Mouse (Mus musculus) forebrain, embryonic 12.5 days (tissue): Measurements from ENCODE around the gene Ssxb8. TPM values are rescaled to one million over a fixed set of nuclear protein-coding genes. Genes with fewer than 3 reads are reported as not detected.
"Not testable (repeated sequence)": the region's sequence is repeated elsewhere in the genome, so short reads cannot be mapped to it uniquely, and the experiment has no call there.

Experiments
- ATAC-seq: fragments of 200-750 bp; cut with Nextera tagmentation; 2 replicates; pipeline ENCODE4 v1.8.0; 2017; ENCODE audit warnings: moderate TSS enrichment; ENCODE audit not compliant: low FRiP score
- H3K27ac ChIP-seq: fragments of 300-500 bp; sonication (generic); 2 replicates; pipeline ENCODE4 v1.5.1; 2016; ENCODE audit warnings: mild to moderate bottlenecking
- H3K27me3 ChIP-seq: fragments of 300-500 bp; sonication (generic); 2 replicates; pipeline ENCODE4 v1.6.1; 2016; ENCODE audit warnings: mild to moderate bottlenecking
- H3K36me3 ChIP-seq: fragments of 300-500 bp; sonication (generic); replicated peaks from 2 replicates; pipeline ENCODE4 v1.6.1; 2016; ENCODE audit warnings: mild to moderate bottlenecking
- H3K4me1 ChIP-seq: fragments of 300-500 bp; sonication (generic); 2 replicates; pipeline ENCODE4 v1.6.1; 2016
- H3K4me2 ChIP-seq: fragments of 300-500 bp; sonication (generic); 2 replicates; pipeline ENCODE4 v1.6.1; 2016; ENCODE audit warnings: mild to moderate bottlenecking, moderate library complexity
- H3K4me3 ChIP-seq: fragments of 300-500 bp; sonication (generic); replicated peaks from 2 replicates; pipeline ENCODE4 v1.5.1; 2016; ENCODE audit warnings: mild to moderate bottlenecking
- H3K9ac ChIP-seq: fragments of 300-500 bp; sonication (generic); 2 replicates; pipeline ENCODE4 v1.6.1; 2016; ENCODE audit warnings: mild to moderate bottlenecking
- H3K9me3 ChIP-seq: fragments of 300-500 bp; sonication (generic); 2 replicates; pipeline ENCODE4 v1.6.1; 2016
- WGBS: fragments of 180-500 bp; shearing (Covaris S2); methylation state at CpG from one replicate; pipeline ENCODE4 v1.1.7; 2016; 5-methylcytosine and 5-hydroxymethylcytosine counted together
- polyA plus RNA-seq: library from polyadenylated mRNA; unstranded; fragments of >200 nt; fragmentation: Nextera tagmentation; extraction: Ambion mirVana; gene quantifications from 2 replicates; pipeline ENCODE4 v1.2.1, GENCODE M21; 2016

The Ssxb8 gene
- polyA plus RNA-seq, result not detected in 2 replicates

DNA sequence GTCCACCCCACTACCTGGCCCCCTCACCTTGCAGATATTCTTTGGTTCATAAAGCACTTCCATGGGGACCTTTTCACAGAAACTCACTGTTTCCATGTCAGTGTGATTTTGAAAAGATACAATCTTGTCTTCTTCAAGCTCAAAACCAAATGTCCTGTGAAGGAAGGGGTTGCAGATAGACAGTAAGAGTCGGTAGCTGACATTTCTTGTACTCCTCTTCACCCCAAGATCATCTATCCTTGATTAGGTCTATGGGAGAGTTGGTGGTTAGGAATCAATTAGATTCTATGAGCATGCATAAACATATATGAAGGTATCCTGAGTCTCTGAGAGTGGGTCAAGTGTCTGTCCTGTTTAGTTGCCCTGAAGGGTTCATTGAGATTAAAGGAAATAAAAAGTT lies at the start of gene Ssxb8:
Ssxb8 (minus strand) TSS at position 101 of the 400 bp plus-strand sequence.
- WGBS, result 76% methylated on average over 1 of the region's 1 CpGs
- not testable (repeated sequence) for H3K9me3 ChIP-seq, ATAC-seq, H3K27ac ChIP-seq, H3K4me1 ChIP-seq, H3K27me3 ChIP-seq, H3K36me3 ChIP-seq, H3K9ac ChIP-seq, H3K4me3 ChIP-seq, H3K4me2 ChIP-seq

DNA sequence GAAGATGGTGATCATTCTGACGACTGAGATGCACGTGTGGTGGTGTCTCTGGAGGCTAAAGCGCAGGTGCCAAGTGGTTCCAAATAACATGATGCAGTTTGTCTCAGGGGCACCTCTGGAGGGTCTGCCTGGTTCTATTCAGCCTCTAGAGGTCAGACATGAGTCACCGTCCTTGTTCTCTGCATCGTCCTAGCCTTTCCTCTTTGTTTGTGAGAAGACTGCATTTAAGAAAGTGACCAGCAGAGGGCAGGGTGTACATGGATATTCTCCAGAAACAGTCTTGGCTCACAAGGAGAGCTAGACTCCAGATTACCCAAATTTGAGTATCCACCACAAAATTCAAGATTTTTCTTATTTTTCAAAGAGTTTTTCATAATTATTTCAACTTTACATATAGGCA lies 42.3 kb upstream of the Ssxb8 start:
- H3K9ac ChIP-seq, result no peak overlapping the region
- H3K9me3 ChIP-seq, result 0 out of 2 replicates have a peak, but pooled peaks cover 4% of the 10 kb centered on the region
- H3K36me3 ChIP-seq, result no peaks in the 10 kb centered on the region
- no peak for ATAC-seq
- no peaks in the 10 kb centered on the region for H3K4me1 ChIP-seq
- no peak overlapping the region for H3K27ac ChIP-seq
- H3K4me3 ChIP-seq, result no peak overlapping the region
- 56% methylated on average over 5 of the region's 5 CpGs for WGBS
- no peaks in the 10 kb centered on the region for H3K27me3 ChIP-seq
- no peak overlapping the region for H3K4me2 ChIP-seq

DNA sequence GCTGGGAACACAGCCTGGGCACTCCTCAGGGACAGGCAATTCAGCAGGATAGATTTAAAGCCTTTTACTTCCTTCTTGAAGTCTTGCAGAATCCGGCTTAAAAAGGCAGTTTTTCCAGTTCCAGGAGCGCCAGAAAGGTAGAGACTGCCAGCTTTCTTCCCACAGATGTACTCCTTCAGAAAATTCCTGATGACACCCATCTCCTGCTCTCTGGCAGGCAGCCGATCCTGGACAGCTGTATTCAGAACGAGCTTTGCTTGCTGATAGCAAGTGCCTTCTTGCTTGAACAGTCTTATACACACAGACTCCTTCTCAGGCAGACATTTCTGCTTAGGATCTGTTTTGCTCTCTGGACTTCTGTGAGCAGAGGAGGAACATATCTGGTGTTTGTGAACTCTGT lies 27.6 kb downstream of the Ssxb8 start:
- Histone ChIP-seq H3K9ac (no peak overlapping the region), H3K4me1 (no peaks in the 10 kb centered on the region), H3K27me3 (no peaks in the 10 kb centered on the region), H3K36me3 (no peaks in the 10 kb centered on the region), H3K9me3 (0 out of 2 replicates have a peak, but pooled peaks cover 13% of the 10 kb centered on the region), H3K4me3 (no peak overlapping the region), H3K4me2 (no peak overlapping the region), H3K27ac (no peak overlapping the region)
- WGBS, result 88% methylated on average over 4 of the region's 4 CpGs
- ATAC-seq, result no peak

Other genes with a start within 250 kb of the Ssxb8 start
- not detected in 2 replicates for gene Ssxb2, start 229.1 kb downstream of the Ssxb8 start, polyA plus RNA-seq
- gene Gm14459, start 165.9 kb downstream of the Ssxb8 start, polyA plus RNA-seq, result not detected in 2 replicates
- not detected in 2 replicates for gene Ssxb6, start 142.6 kb downstream of the Ssxb8 start, polyA plus RNA-seq
- gene Ssxb3, start 99.0 kb downstream of the Ssxb8 start, polyA plus RNA-seq, result not detected in 2 replicates
- not detected in 2 replicates for gene Ssx9, start 57.6 kb upstream of the Ssxb8 start, polyA plus RNA-seq
- gene Ssxb5, start 112.8 kb upstream of the Ssxb8 start, polyA plus RNA-seq, result not detected in 2 replicates
- not detected in 2 replicates for gene Gm6592, start 153.2 kb upstream of the Ssxb8 start, polyA plus RNA-seq
- not detected in 2 replicates for gene Gm5751, start 183.4 kb upstream of the Ssxb8 start, polyA plus RNA-seq
- gene B630019K06Rik, start 201.5 kb upstream of the Ssxb8 start, polyA plus RNA-seq, result 9.4 and 9.7 TPM in 2 replicates